Mouse (Mus musculus) spleen, adult 2 months (tissue): Measurements from ENCODE around the gene Sebox.

Experiments used
- CTCF ChIP-seq: fragments of 200-500 bp; IDR thresholded peaks from 2 replicates; pipeline ENCODE4 v1.5.1; 2011; ENCODE audit warnings: mild to moderate bottlenecking, inconsistent platforms; ENCODE audit not compliant: insufficient read depth, insufficient read length, insufficient replicate concordance; ENCODE audit errors: extremely low read depth
- POLR2A ChIP-seq: fragments of 200-500 bp; IDR thresholded peaks from 2 replicates; pipeline ENCODE4 v1.6.1; 2011; ENCODE audit warnings: low read depth, low read length, inconsistent platforms

DNA sequence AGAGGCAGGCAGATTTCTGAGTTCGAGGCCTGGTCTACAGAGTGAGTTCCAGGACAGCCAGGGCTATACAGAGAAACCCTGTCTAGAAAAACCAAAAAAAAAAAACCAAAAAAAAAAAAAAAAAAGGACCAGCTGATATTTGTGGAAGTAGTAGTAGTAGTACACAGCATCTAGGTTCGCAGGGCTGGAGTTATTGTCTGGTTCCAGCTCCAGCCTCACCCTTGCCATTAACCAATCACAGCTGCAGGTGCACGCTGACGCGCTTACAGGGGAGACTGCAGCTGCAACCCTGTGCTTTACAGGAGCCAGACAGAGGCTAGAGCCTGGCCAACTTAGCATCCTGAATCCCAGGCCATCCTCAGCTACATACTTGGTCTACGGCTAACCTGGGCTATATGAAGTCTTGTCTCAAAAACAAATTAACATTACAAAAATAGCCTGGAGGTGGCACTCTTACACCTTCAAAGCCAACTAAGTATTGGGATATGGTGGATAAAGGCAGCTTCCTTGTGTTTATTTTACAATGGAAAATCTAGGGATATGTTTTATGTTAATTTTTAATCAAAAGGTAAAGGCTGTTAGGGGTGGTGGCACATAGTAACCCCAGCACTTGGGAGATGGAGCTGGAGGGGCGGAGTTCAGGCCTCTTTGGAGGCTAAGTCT is 41.3 kb downstream of the Sebox start:
- TF ChIP-seq CTCF (no peak), POLR2A (no peak)
